In the genomic region with DNA sequence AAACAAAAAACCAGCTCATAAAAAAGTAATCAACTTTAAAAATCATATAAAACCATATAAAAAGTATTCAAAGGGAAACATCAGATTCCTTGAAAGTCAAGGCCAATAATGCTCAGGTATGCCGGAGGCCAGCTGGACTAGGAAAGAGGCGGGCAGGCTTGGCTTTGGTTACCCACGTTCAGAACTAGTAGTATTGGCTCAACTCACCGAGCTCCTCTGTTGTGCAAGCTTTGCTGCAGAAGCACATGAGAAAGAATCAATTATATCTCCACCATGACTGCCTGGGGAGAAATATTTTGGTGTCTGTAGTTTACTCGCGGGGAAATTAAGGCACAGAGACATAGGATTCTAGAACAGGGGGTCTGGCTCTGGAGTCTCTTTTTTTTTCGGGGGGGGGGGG, we compare ENCODE assay signal across 22 mouse cellular contexts. TPM values are rescaled to one million over a fixed set of nuclear protein-coding genes. Genes with fewer than 3 reads are reported as not detected.
A peak's percentile ranks its signal among the peaks of the same experiment; 100 is the strongest.
DNase-seq lines count a peak whose midpoint lies in the region; ATAC-seq lines count a peak whose summit lies in the region.
"Had no signal": no experiment of that assay in that cellular context is flagged by ENCODE, and none has a peak within 500 bp of the region (broad histone marks: within the 10 kb centered on the region; RNA-seq: fewer than 3 reads in every experiment).

No protein-coding gene starts in this region.

- no peak overlapping the region for H3K9ac ChIP-seq in heart, embryonic 12.5 days
- H3K9ac ChIP-seq in kidney, embryonic 15.5 days, result no peak overlapping the region
- no peak overlapping the region for H3K9ac ChIP-seq in neural tube, embryonic 12.5 days
- H3K9ac ChIP-seq: limb, embryonic 12.5 days; liver, embryonic 13.5 days had no signal

- H3K36me3 ChIP-seq in heart, embryonic 12.5 days, result no peaks in the 10 kb centered on the region
- peaks cover 5% of the 10 kb centered on the region for H3K36me3 ChIP-seq in kidney, embryonic 15.5 days
- H3K36me3 ChIP-seq in neural tube, embryonic 12.5 days, result no peaks in the 10 kb centered on the region
- H3K36me3 ChIP-seq: liver, embryonic 13.5 days had no signal

- H3K9me3 ChIP-seq in heart, embryonic 12.5 days (replicated peaks), result no peaks in the 10 kb centered on the region
- no peaks in the 10 kb centered on the region for H3K9me3 ChIP-seq in kidney, embryonic 15.5 days (replicated peaks)
- H3K9me3 ChIP-seq in neural tube, embryonic 12.5 days, result no peaks in the 10 kb centered on the region
- H3K9me3 ChIP-seq: heart, embryonic 10.5 days; limb, embryonic 12.5 days; liver, embryonic 13.5 days had no signal

- H3K27me3 ChIP-seq in heart, embryonic 12.5 days (replicated peaks), result peaks cover 10% of the 10 kb centered on the region; the same call in 1 of the 2 replicates
- H3K27me3 ChIP-seq in kidney, embryonic 15.5 days, result no peaks in the 10 kb centered on the region
- H3K27me3 ChIP-seq in neural tube, embryonic 12.5 days (replicated peaks), result no peaks in the 10 kb centered on the region
- H3K27me3 ChIP-seq: limb, embryonic 12.5 days; Patski had no signal

- intact Hi-C loops in heart, postnatal 10 days (cut with DNase I), result loop anchor here (2.0 to 10.0 kb wide), 7 partner anchors 221 to 759 kb away; no protein-coding TSS in a partner anchor

- no peak for ATAC-seq in heart, embryonic 12.5 days (ENCODE audit: insufficient number of reproducible peaks, low FRiP score)
- ATAC-seq in kidney, embryonic 15.5 days (replicated peaks; ENCODE audit: low FRiP score), result no peak
- ATAC-seq in neural tube, embryonic 12.5 days (ENCODE audit: low FRiP score, low read depth), result no peak
- ATAC-seq: inflammation-experienced regulatory T-cells, adult 6 months had no signal

- H3K27ac ChIP-seq in heart, embryonic 12.5 days (ENCODE audit: poor library complexity, severe bottlenecking), result no peak overlapping the region
- H3K27ac ChIP-seq in kidney, embryonic 15.5 days, result no peak overlapping the region
- no peak overlapping the region for H3K27ac ChIP-seq in neural tube, embryonic 12.5 days
- H3K27ac ChIP-seq: heart, embryonic 10.5 days; limb, embryonic 12.5 days; liver, embryonic 13.5 days had no signal

- H3K4me1 ChIP-seq in heart, embryonic 12.5 days (replicated peaks), result peaks cover 10% of the 10 kb centered on the region; the same call in 1 of the 2 replicates
- H3K4me1 ChIP-seq in kidney, embryonic 15.5 days, result peaks cover 19% of the 10 kb centered on the region; the same call in 1 of the 2 replicates
- peaks cover 12% of the 10 kb centered on the region for H3K4me1 ChIP-seq in neural tube, embryonic 12.5 days
- H3K4me1 ChIP-seq: liver, embryonic 13.5 days had no signal

- H3K4me2 ChIP-seq in heart, embryonic 12.5 days, result peak overlapping the region; percentile 32; the same call in 1 of the 2 replicates
- H3K4me2 ChIP-seq in kidney, embryonic 15.5 days, result peak overlapping the region; percentile 75
- peak overlapping the region; percentile 89; the same call in 1 of the 2 replicates for H3K4me2 ChIP-seq in neural tube, embryonic 12.5 days (replicated peaks)
- H3K4me2 ChIP-seq: limb, embryonic 12.5 days had no signal

- no peak for DNase-seq in heart, postnatal 10 days
- DNase-seq in kidney, adult 18-20 months, result no peak
- DNase-seq in neural tube, embryonic 10.5 days (ENCODE audit: extremely low spot score, low spot score), result no peak
- no peak for DNase-seq in adrenal gland, postnatal 10 days
- DNase-seq: cerebellum, adult 11 months; cerebellum, adult 9-11 months; gastrocnemius, adult 2 months; heart, postnatal 14 days; kidney, adult 9 months; kidney, postnatal 25 days; layer of hippocampus, postnatal 36 days; liver, embryonic 13.5 days; lung, adult 2 months; lung, postnatal 14 days; thymus, postnatal 14 days had no signal

- H3K4me3 ChIP-seq in heart, embryonic 12.5 days, result no peak overlapping the region
- H3K4me3 ChIP-seq in kidney, embryonic 15.5 days (replicated peaks), result no peak overlapping the region
- H3K4me3 ChIP-seq in neural tube, embryonic 12.5 days, result no peak overlapping the region
- H3K4me3 ChIP-seq: limb, embryonic 12.5 days had no signal

- WGBS in heart, embryonic 12.5 days, result 72% methylated on average over 7 of the region's 7 CpGs
- WGBS in kidney, embryonic 15.5 days, result 77% methylated on average over 7 of the region's 7 CpGs
- 74% methylated on average over 7 of the region's 7 CpGs for WGBS in neural tube, embryonic 12.5 days

RNA-seq across cellular contexts. Expression of gene Plpp3, which starts 0.9 kb away (rescaled TPM):
- 28.6 and 30.3 TPM in 2 replicates for polyA plus RNA-seq in heart, embryonic 12.5 days (2016; fragmentation: Nextera tagmentation; extraction: Ambion mirVana)
- 10 to 100 TPM; 73.2 to 73.9 TPM for total RNA-seq in heart, postnatal 10 days (2021)
- 58.2 and 65.5 TPM in 2 replicates for polyA plus RNA-seq in kidney, embryonic 15.5 days (2015; fragmentation: Nextera tagmentation; extraction: Ambion mirVana)
- 55.7 and 57.7 TPM in 2 replicates for polyA plus RNA-seq in neural tube, embryonic 12.5 days (2016; fragmentation: Nextera tagmentation; extraction: Ambion mirVana)
- total RNA-seq in adrenal gland, postnatal 10 days (2021), result 100 to 1,000 TPM; 157 to 169 TPM

RNA-seq across cellular contexts. Expression of gene Prkaa2, which starts 46.6 kb away (rescaled TPM):
- 48.2 and 53.1 TPM in 2 replicates for polyA plus RNA-seq in heart, embryonic 12.5 days (2016; fragmentation: Nextera tagmentation; extraction: Ambion mirVana)
- total RNA-seq in heart, postnatal 10 days (2021), result 10 to 100 TPM; 71.3 to 81.0 TPM
- 6.1 and 6.2 TPM in 2 replicates for polyA plus RNA-seq in kidney, embryonic 15.5 days (2015; fragmentation: Nextera tagmentation; extraction: Ambion mirVana)
- polyA plus RNA-seq in neural tube, embryonic 12.5 days (2016; fragmentation: Nextera tagmentation; extraction: Ambion mirVana), result 6.5 and 6.8 TPM in 2 replicates
- total RNA-seq in adrenal gland, postnatal 10 days (2021), result 10 to 100 TPM in 1 of 2 experiments, 1 to 10 TPM in 1; 7.6 to 12.7 TPM
- polyA plus RNA-seq: inflammation-experienced regulatory T-cells, adult 6 months had no signal

Comparison
In these comparisons a context has a peak if more than half of its experiments do, and no peak if none do; other contexts are left out.
1. H3K4me2 ChIP-seq: peak in every context shown above with its lines; median percentile 89 in neural tube, embryonic 12.5 days; 75 in kidney, embryonic 15.5 days; 32 in heart, embryonic 12.5 days.